ENCODE assay signal across 9 mouse cellular contexts in genomic region chr14:121579055-121579454, GRCm38 (mm10).
A peak's percentile ranks its signal among the peaks of the same experiment; 100 is the strongest.
DNase-seq lines count a peak whose midpoint lies in the region; ATAC-seq and TF ChIP-seq lines count a peak whose summit lies in the region.
"Had no signal": no experiment of that assay in that cellular context is flagged by ENCODE, and none has a peak within 500 bp of the region (broad histone marks: within the 10 kb centered on the region; RNA-seq: fewer than 3 reads in every experiment).

No protein-coding gene starts in this region.

- no peak for TF ChIP-seq EP300 in ES-Bruce4 (IDR thresholded peaks at IDR 0.05; ENCODE audit: insufficient read depth, low read depth, low read length)

- no peak overlapping the region for H3K9ac ChIP-seq in ES-Bruce4 (ENCODE audit: low read depth, poor library complexity, severe bottlenecking)
- H3K9ac ChIP-seq in forebrain, embryonic 14.5 days (ENCODE audit: low read length): no peak overlapping the region
- no peak overlapping the region for H3K9ac ChIP-seq in kidney, postnatal 0 days (ENCODE audit: low read depth, low read length)

- TF ChIP-seq POLR2A in ES-Bruce4 (IDR thresholded peaks at IDR 0.05; ENCODE audit: insufficient read depth, low read length): no peak

- no peak overlapping the region for H3K4me2 ChIP-seq in forebrain, embryonic 14.5 days (ENCODE audit: low read length)
- H3K4me2 ChIP-seq in kidney, postnatal 0 days (ENCODE audit: low read length): no peak overlapping the region

- peak; percentile 87 for TF ChIP-seq CTCF in layer of hippocampus, adult 2 months (conservative IDR thresholded peaks at IDR 0.05)
- peak; percentile 78 for TF ChIP-seq CTCF in ES-Bruce4 (IDR thresholded peaks at IDR 0.05; ENCODE audit: low read depth, low read length)
- TF ChIP-seq CTCF in kidney, postnatal 0 days (IDR thresholded peaks at IDR 0.05; ENCODE audit: low read depth): peak; percentile 91

- H3K27me3 ChIP-seq in ES-Bruce4 (ENCODE audit: control insufficient read depth, insufficient read depth, low read length, poor library complexity, severe bottlenecking): no peaks in the 10 kb centered on the region
- H3K27me3 ChIP-seq in forebrain, embryonic 14.5 days (replicated peaks; ENCODE audit: control insufficient read depth, insufficient read depth, low read length): no peaks in the 10 kb centered on the region
- H3K27me3 ChIP-seq in kidney, postnatal 0 days (ENCODE audit: insufficient read depth, low read length): no peaks in the 10 kb centered on the region

- no peak overlapping the region for H3K4me3 ChIP-seq in layer of hippocampus, adult 2 months
- no peak overlapping the region for H3K4me3 ChIP-seq in ES-Bruce4 (ENCODE audit: low read depth, low read length)
- no peak overlapping the region for H3K4me3 ChIP-seq in forebrain, embryonic 14.5 days (ENCODE audit: low read depth, low read length)
- no peak overlapping the region for H3K4me3 ChIP-seq in kidney, postnatal 0 days (replicated peaks; ENCODE audit: low read depth, low read length)

- DNase-seq in layer of hippocampus, adult 2 months (ENCODE audit: low spot score in 2 of 2): peak; percentile 49 to 67
- DNase-seq in layer of hippocampus, adult 9-10 months (ENCODE audit: low spot score): no peak
- peak; percentile 78 for DNase-seq in adrenal gland, postnatal 10 days
- DNase-seq in forebrain, embryonic 14.5 days (ENCODE audit: low spot score): peak; percentile 64
- DNase-seq in kidney, postnatal 0 days (ENCODE audit: low spot score): peak; percentile 78
- peak; percentile 30 to 61 for DNase-seq in thymus, postnatal 10 days (ENCODE audit: low spot score in 2 of 2)

- no peak for ATAC-seq in forebrain, embryonic 14.5 days
- no peak for ATAC-seq in kidney, postnatal 0 days (replicated peaks; ENCODE audit: low FRiP score, low read depth)
- peak; percentile 79 for ATAC-seq in megakaryocyte-erythroid progenitor cell, adult 5-6 weeks (replicated peaks; ENCODE audit: low FRiP score, low TSS enrichment, poor library complexity, severe bottlenecking)

- H3K27ac ChIP-seq in layer of hippocampus, adult 2 months: no peak overlapping the region
- no peak overlapping the region for H3K27ac ChIP-seq in ES-Bruce4 (ENCODE audit: insufficient read depth, low read length)
- no peak overlapping the region for H3K27ac ChIP-seq in forebrain, embryonic 14.5 days (ENCODE audit: low read depth, low read length)
- no peak overlapping the region for H3K27ac ChIP-seq in kidney, postnatal 0 days
- H3K27ac ChIP-seq: macrophage had no signal

- no peaks in the 10 kb centered on the region for H3K9me3 ChIP-seq in ES-Bruce4 (replicated peaks; ENCODE audit: control insufficient read depth, insufficient read depth, low read length, poor library complexity, severe bottlenecking)
- H3K9me3 ChIP-seq in forebrain, embryonic 14.5 days (replicated peaks; ENCODE audit: control insufficient read depth, low read length): no peaks in the 10 kb centered on the region
- no peaks in the 10 kb centered on the region for H3K9me3 ChIP-seq in kidney, postnatal 0 days (replicated peaks; ENCODE audit: low read length)

- no peaks in the 10 kb centered on the region for H3K36me3 ChIP-seq in ES-Bruce4 (ENCODE audit: control insufficient read depth, insufficient read depth, low read length, poor library complexity, severe bottlenecking)
- H3K36me3 ChIP-seq in forebrain, embryonic 14.5 days (ENCODE audit: control insufficient read depth, insufficient read depth, low read length): no peaks in the 10 kb centered on the region
- peaks cover 14% of the 10 kb centered on the region; the same call in 1 of the 2 replicates for H3K36me3 ChIP-seq in kidney, postnatal 0 days (ENCODE audit: insufficient read depth, low read length)

- H3K4me1 ChIP-seq in ES-Bruce4 (ENCODE audit: control insufficient read depth, insufficient read depth, low read length): no peaks in the 10 kb centered on the region
- no peaks in the 10 kb centered on the region for H3K4me1 ChIP-seq in forebrain, embryonic 14.5 days (ENCODE audit: control insufficient read depth, insufficient read depth, low read length)
- no peaks in the 10 kb centered on the region for H3K4me1 ChIP-seq in kidney, postnatal 0 days (replicated peaks; ENCODE audit: insufficient read depth, low read length)

- WGBS in forebrain, embryonic 14.5 days: 41% methylated on average over 3 of the region's 3 CpGs
- 47% methylated on average over 3 of the region's 3 CpGs for WGBS in kidney, postnatal 0 days
